Mouse (Mus musculus): ENCODE data around the gene Scn3a.

DNA sequence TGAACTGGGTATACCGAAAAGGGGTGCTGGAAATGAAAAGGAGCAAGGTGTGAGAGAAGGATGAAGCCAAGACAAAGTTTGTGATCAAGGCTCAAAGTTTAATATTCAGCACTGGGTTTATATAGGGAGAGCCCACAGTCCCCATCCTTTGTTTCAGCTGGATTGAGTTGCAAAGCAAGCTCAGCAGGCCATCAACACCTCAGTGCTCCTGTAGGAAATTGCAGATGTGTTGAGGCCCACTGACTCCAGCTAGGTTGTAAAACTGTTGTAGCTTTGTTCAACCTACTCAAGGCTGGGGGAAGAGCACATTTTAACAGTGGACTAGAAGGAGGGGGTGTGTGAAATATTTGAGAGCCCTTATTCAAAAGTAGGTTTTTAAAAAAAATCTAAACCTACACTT lies 148.8 kb downstream of the Scn3a start:
- TF ChIP-seq EP300 (IDR thresholded peaks at IDR 0.05) (no peak), CTCF (IDR thresholded peaks at IDR 0.05) (no peak)
